Mouse (Mus musculus): ENCODE measurements around the gene Slc47a1. TPM values are rescaled to one million over a fixed set of nuclear protein-coding genes. Genes with fewer than 3 reads are reported as not detected.

Gene Slc47a1
- total RNA-seq, 2 experiments from 2014 or later: 1.4 to 2.3 TPM

DNA sequence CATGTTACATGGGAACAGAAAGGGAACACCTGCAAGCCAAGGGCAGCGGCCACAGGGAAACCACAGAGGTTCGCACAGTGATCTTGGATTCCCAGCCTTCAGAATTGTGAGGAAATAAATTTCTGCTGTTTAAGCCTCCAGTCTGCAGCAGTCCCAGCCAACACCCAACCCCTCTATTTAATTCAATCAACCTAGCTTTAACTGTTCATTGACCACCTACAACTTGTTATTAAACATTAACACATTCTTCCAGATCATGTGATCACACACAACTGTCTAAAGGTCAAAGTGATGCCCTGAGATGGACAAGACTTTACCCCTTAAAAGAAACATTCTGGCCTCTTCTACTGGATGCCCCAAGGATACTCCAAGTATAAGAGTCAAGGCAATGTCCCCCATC is 9.5 kb downstream of the Slc47a1 start:
- H3K4me3 ChIP-seq: no peak overlapping the region
- DNase-seq (ENCODE audit: extremely low spot score in 1 of 2, low spot score in 2 of 2): no peak
- TF ChIP-seq CTCF (IDR thresholded peaks at IDR 0.05): no peak
- H3K27ac ChIP-seq: no peak overlapping the region
- intact Hi-C loops (cut with DNase I): no loop called here

DNA sequence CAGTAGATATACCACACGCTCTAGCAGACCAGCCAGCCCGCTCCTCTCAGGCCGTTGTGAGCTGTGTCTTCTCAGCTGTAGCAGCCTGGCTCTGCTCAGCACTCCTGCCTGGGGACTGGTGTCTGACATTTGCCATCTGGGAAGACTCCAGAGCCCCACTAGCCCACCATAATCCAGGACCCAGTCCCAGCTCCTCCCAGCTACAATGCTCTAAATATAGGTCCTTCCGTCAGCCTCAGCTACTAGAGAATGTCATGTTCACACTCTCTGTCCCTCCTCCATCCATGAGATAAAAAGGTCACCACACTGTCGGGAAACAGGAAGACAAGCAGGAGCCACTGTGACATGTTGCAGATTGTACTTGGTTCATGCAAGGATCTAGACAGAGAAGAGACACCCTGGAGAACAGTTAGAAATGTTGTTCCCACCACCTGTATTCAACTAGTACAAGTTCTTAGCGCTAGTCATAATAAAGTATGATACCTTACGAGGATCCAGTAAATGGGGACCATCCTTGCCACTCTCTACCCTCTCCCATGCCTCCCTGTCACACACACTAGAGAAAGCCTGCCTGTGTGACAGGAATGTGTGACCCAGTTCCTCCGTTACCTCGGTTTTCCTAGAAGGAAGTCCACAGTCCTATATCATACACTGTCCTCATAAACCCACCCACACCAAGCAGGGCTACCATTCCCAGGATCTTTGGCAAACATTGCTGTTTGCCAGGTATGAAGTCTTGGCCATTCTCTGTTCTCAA is 11.4 kb downstream of the Slc47a1 start:
- Histone ChIP-seq H3K27ac (no peak overlapping the region), H3K4me3 (no peak overlapping the region)
- intact Hi-C loops (cut with DNase I): no loop called here
- DNase-seq (ENCODE audit: extremely low spot score in 1 of 2, low spot score in 2 of 2): no peak
- no peak for TF ChIP-seq CTCF (IDR thresholded peaks at IDR 0.05)

DNA sequence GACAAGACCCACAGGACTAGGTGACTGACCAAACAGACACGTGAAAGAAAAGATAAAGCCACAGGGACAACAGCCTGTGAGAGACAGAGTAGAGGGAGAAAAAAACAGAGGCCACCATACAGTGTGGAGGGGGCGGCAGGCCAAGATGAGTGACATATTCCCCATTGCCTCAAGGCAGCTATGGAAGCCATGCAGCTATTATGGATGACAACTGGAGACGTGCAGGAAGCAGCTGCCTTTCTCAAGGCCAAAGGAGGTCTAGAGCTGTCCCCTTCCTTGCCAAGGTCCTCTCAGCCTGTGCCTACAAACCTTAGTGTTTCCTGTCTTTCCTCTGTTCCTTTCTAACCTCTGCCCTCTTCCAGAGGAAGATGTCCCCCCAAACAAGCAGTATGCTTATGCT is 12.2 kb downstream of the Slc47a1 start:
- intact Hi-C loops (cut with DNase I): no loop called here
- Histone ChIP-seq H3K4me3 (no peak overlapping the region), H3K27ac (no peak overlapping the region)
- no peak for TF ChIP-seq CTCF (IDR thresholded peaks at IDR 0.05)
- DNase-seq (ENCODE audit: extremely low spot score in 1 of 2, low spot score in 2 of 2): no peak

DNA sequence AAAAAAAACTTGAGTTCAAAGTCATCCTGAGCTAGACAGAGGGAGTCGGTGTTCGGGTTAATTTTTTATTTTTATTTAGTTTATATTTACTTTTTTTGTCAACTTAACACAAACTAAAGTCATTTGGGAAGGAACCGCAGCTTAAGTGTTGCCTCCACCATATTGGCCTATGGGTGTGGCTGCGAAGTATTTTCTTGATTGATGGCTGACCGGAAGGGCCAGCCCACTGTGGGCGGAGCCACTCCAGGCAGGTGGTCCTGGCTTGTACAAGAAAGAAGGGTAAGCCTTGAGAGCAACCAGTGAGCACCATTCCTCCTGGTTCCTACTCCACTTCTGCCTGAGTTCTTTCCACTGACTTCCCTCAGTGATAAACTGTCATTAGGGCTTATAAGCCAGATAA is 14.0 kb downstream of the Slc47a1 start:
- intact Hi-C loops (cut with DNase I): no loop called here
- no peak for TF ChIP-seq CTCF (IDR thresholded peaks at IDR 0.05)
- H3K4me3 ChIP-seq: no peak overlapping the region
- DNase-seq (ENCODE audit: extremely low spot score in 1 of 2, low spot score in 2 of 2): no peak
- no peak overlapping the region for H3K27ac ChIP-seq

DNA sequence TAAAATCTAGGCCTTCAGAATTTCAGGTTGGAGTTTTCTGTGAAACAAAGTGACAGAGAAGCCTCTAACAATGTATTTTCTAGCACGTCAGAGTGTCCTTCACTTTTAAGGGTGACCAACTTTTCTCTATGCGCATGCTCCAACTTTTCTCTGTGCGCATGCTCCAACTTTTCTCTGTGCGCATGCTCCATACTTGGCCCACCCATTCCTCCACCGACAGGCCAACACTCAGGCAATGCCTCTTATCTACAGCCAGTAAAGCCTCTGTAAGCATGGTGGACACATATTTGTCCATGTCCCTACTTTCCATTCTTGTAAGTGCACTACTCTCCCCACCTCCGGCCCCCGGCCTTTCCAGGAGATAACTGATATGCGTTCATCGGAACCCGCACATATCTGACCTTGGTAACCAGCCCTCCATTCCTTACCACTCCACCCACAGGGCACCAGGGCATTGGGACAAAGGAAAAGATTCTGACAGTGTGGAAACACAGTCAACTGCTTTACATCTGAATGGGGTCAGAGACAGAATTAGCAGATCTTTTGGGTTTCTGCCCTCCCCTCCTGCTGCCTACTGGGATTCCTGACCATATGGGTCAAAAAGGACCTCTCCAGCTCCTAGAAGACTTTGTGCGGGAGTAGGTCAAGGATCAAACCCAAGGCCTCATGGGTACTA is 16.5 kb downstream of the Slc47a1 start:
- no peak for TF ChIP-seq CTCF (IDR thresholded peaks at IDR 0.05)
- no peak overlapping the region for H3K27ac ChIP-seq
- no peak overlapping the region for H3K4me3 ChIP-seq
- no peak for DNase-seq (ENCODE audit: extremely low spot score in 1 of 2, low spot score in 2 of 2)
- intact Hi-C loops (cut with DNase I): no loop called here

DNA sequence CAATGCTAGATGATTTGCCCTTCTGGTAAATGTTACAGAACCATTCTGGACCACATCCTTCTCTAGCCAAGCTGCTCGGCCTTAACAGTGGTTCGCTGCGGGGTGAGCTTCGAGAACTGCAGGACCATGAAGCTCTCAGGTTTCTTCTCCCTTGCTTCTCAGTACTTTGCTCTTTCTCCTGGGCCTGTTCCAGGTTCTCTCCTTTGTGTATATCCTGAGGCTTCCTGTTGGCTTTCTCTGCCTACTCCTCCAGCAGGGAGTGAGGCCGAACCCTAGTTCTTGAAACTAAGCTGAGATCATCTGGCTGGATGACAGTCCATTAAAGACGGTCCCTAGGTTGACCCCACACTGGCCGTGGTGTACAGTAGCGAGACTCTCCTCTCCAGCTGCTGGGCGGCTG is 21.5 kb downstream of the Slc47a1 start:
- TF ChIP-seq CTCF (IDR thresholded peaks at IDR 0.05): no peak
- intact Hi-C loops (cut with DNase I): no loop called here

DNA sequence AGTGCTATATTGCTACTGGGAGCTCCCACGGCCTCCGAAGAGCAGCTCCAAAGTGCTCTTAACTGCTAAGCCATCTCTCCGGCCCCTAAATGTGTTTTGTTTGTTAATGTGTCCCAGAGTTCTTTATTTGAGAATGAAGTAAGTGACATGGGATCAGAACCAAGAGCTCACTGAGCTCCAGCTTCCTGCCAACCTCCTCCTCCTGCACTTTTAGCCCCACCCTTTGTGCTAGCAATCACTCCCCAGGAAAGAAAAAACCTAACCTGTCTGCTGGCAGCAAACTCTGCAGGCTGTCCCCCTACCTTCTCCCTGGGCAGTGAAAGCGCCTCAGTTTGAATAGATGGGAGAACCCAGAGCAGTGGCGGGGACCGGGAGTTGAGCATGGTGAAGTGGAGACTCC is 22.0 kb downstream of the Slc47a1 start:
- TF ChIP-seq CTCF (IDR thresholded peaks at IDR 0.05): no peak
- Histone ChIP-seq H3K27ac (no peak overlapping the region), H3K4me3 (no peak overlapping the region)
- intact Hi-C loops (cut with DNase I): no loop called here
- DNase-seq (ENCODE audit: extremely low spot score in 1 of 2, low spot score in 2 of 2): no peak

More for the DNA sequence above, 21.5 kb downstream of the Slc47a1 start:
- no peak overlapping the region for H3K4me3 ChIP-seq
- no peak for DNase-seq (ENCODE audit: extremely low spot score in 1 of 2, low spot score in 2 of 2)
- no peak overlapping the region for H3K27ac ChIP-seq

DNA sequence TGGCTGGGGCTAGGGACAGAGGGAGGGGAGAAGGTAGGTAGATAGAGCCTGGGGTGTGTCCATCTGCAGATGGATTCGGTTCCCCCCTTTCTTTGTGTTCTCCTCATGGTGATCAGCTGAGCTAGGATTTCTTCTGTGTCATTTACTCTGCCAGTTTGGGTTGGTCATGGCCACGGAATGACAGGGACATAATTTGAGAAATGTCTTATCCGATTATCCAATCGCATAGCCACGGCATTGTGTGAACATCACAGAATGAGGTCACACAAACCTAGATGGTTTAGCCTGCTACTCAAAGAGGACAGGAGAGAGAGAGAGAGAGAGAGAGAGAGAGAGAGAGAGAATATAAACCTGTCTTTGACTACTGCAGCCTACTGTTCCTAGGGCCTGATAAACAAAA is 22.8 kb downstream of the Slc47a1 start:
- intact Hi-C loops (cut with DNase I): no loop called here
- DNase-seq (ENCODE audit: extremely low spot score in 1 of 2, low spot score in 2 of 2): no peak
- Histone ChIP-seq H3K4me3 (no peak overlapping the region), H3K27ac (no peak overlapping the region)
- no peak for TF ChIP-seq CTCF (IDR thresholded peaks at IDR 0.05)

DNA sequence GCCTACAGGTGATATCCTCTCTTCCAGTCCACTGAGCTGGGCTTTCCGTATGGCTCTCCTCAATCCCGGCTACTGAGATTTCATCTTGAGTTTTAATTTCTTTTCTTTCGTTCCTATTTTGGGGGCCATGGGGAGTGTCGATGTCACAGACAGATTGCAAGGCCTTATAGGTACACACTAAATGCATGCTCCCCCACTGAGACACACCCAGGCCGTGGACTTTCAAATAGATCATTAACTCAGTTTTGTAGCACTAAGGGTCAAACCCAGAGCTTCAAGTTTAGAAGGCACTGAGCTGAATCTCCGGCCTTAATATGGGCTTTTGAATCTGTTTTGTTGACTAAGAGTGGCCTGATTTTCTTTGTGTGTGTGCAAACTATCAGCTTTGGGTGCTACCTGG is 23.8 kb downstream of the Slc47a1 start:
- Histone ChIP-seq H3K27ac (no peak overlapping the region), H3K4me3 (no peak overlapping the region)
- intact Hi-C loops (cut with DNase I): no loop called here
- no peak for TF ChIP-seq CTCF (IDR thresholded peaks at IDR 0.05)
- DNase-seq (ENCODE audit: extremely low spot score in 1 of 2, low spot score in 2 of 2): no peak

DNA sequence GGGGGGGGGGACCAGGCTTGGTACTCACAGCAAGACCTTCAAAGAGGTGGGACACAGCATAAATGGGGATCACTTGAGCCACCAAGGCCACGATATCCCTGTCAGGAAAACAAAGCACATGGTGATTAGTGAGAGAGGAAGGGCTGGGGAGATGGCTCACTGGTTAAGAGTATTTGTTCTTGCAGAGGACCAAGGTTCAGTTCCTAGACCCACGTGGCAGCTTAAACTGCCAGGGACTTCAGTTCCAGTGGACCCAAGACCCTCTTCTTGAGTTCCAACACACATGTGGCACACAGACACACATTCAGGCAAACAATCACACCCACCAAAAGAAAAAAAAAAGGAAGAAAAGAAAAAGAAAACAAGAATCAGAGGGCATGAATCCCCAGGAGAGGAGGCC is 25.1 kb downstream of the Slc47a1 start:
- no peak for TF ChIP-seq CTCF (IDR thresholded peaks at IDR 0.05)
- H3K27ac ChIP-seq: no peak overlapping the region
- no peak overlapping the region for H3K4me3 ChIP-seq
- DNase-seq (ENCODE audit: extremely low spot score in 1 of 2, low spot score in 2 of 2): no peak
- intact Hi-C loops (cut with DNase I): no loop called here

DNA sequence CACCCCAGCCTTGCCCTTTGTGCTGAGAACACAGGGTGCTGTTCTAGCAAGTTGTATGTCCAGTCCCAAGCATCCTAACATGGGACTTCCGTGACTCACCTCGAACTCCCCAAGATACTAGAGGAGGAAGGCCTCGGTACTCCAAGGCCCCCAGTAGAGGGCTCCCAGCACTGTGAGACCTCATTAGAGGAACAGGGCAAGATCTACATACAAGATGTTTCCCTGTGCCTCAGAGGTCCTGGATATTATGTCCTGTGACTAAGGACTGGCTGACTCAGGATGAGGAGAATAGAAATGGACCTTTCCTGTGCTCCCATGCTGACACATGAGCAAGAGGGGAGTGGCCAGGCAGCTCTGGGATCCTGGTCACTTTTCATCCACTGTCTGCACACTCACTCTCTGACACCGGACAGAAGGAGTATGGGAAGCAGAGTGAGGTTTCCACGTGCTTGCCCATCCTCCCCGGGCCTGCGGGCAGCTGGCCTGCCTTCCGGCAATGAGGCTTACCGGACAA is 25.9 kb downstream of the Slc47a1 start:
- DNase-seq (ENCODE audit: extremely low spot score in 1 of 2, low spot score in 2 of 2): no peak
- Histone ChIP-seq H3K27ac (no peak overlapping the region), H3K4me3 (no peak overlapping the region)
- intact Hi-C loops (cut with DNase I): no loop called here
- TF ChIP-seq CTCF (IDR thresholded peaks at IDR 0.05): peak; percentile 8

DNA sequence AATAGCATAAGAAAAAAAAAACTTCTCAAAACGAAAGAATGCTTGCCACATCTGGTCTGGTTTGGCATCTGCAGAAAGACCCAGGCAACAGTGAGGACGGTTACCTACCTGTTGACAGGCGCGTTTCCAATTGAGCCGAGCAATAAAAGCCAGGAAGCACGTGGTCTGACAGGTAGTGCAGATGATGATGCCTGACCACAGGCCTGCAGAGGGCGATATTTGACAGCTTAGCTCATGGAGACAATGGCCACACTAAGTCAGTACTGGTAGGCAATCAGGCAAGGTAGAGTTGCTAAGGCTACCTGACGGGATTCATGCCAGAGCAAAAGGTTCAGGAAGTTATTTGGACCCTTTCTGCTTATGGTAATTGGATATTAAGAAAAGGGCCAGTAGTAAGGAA is 28.8 kb downstream of the Slc47a1 start:
- peak; percentile 65 for TF ChIP-seq CTCF (IDR thresholded peaks at IDR 0.05)
- Histone ChIP-seq H3K27ac (no peak overlapping the region), H3K4me3 (no peak overlapping the region)
- intact Hi-C loops (cut with DNase I): loop anchor here (5.0 kb wide), 3 partner anchors 58 to 158 kb away; partner anchors contain the start of gene B9d1
- peak; percentile 47 to 54 for DNase-seq (ENCODE audit: extremely low spot score in 1 of 2, low spot score in 2 of 2)
